Mouse (Mus musculus): ENCODE data around the gene Slc17a8.
A peak's percentile ranks its signal among the peaks of the same experiment; 100 is the strongest.
"Not testable (repeated sequence)": the region's sequence is repeated elsewhere in the genome, so short reads cannot be mapped to it uniquely, and the experiment has no call there.

The Slc17a8 gene

GRCm38 (mm10) chr10:89621129-89621528, at the start of gene Slc17a8:
Gene Slc17a8 (minus strand): TSS chr10:89621253.
- peak in 1 of 2 experiments; percentile 8 for DNase-seq

- not testable (repeated sequence) for DNase-seq
These were observed 49.3 kb upstream of the Slc17a8 start for GRCm38 (mm10) chr10:89670371-89670770.

GRCm38 (mm10) chr10:89667571-89667970, 46.5 kb upstream of the Slc17a8 start:
- no peak for DNase-seq

- DNase-seq, result peak; percentile 90 to 93
These were observed 44.6 kb upstream of the Slc17a8 start for GRCm38 (mm10) chr10:89665679-89666078.

- peak; percentile 51 to 66 for DNase-seq
These were observed 44.1 kb upstream of the Slc17a8 start for GRCm38 (mm10) chr10:89664977-89665645.

GRCm38 (mm10) chr10:89656366-89656765, 35.3 kb upstream of the Slc17a8 start:
- DNase-seq, result peak; percentile 76 to 85

- no peak for DNase-seq
These were observed 31.9 kb upstream of the Slc17a8 start for GRCm38 (mm10) chr10:89652912-89653311.

- DNase-seq, result no peak
These were observed 30.6 kb upstream of the Slc17a8 start for GRCm38 (mm10) chr10:89651691-89652090.

- DNase-seq, result no peak
These were observed 25.9 kb upstream of the Slc17a8 start for GRCm38 (mm10) chr10:89646918-89647317.

GRCm38 (mm10) chr10:89637001-89637400, 15.9 kb upstream of the Slc17a8 start:
- DNase-seq, result no peak

GRCm38 (mm10) chr10:89635018-89635417, 14.0 kb upstream of the Slc17a8 start:
- peak; percentile 79 to 84 for DNase-seq

- no peak for DNase-seq
These were observed 12.8 kb upstream of the Slc17a8 start for GRCm38 (mm10) chr10:89633736-89634426.

GRCm38 (mm10) chr10:89633121-89633520, 12.1 kb upstream of the Slc17a8 start:
- no peak for DNase-seq

GRCm38 (mm10) chr10:89631831-89632230, 10.8 kb upstream of the Slc17a8 start:
- no peak for DNase-seq

GRCm38 (mm10) chr10:89630564-89630963, 9.5 kb upstream of the Slc17a8 start:
- DNase-seq, result no peak

GRCm38 (mm10) chr10:89630052-89630451, 9.0 kb upstream of the Slc17a8 start:
- peak; percentile 78 to 90 for DNase-seq

GRCm38 (mm10) chr10:89626714-89627113, 5.7 kb upstream of the Slc17a8 start:
- no peak for DNase-seq

GRCm38 (mm10) chr10:89624196-89624595, 3.1 kb upstream of the Slc17a8 start:
- no peak for DNase-seq

GRCm38 (mm10) chr10:89599311-89599710, 21.7 kb downstream of the Slc17a8 start:
- DNase-seq, result no peak

GRCm38 (mm10) chr10:89597275-89597674, 23.8 kb downstream of the Slc17a8 start:
- DNase-seq, result no peak

GRCm38 (mm10) chr10:89595935-89596334, 25.1 kb downstream of the Slc17a8 start:
- DNase-seq, result no peak

- DNase-seq, result no peak
These were observed 25.5 kb downstream of the Slc17a8 start for GRCm38 (mm10) chr10:89595514-89595913.

GRCm38 (mm10) chr10:89594309-89594708, 26.7 kb downstream of the Slc17a8 start:
- no peak for DNase-seq

- DNase-seq, result peak in 1 of 2 experiments; percentile 13
These were observed 28.3 kb downstream of the Slc17a8 start for GRCm38 (mm10) chr10:89592797-89593196.

Measured in cerebellum, postnatal 10 days (tissue).